Mouse (Mus musculus) thymus, postnatal 4 days (tissue): ENCODE data around the gene Myh9.
"Not testable (repeated sequence)": the region's sequence is repeated elsewhere in the genome, so short reads cannot be mapped to it uniquely, and the experiment has no call there.

Experiments
- DNase-seq: peaks from one replicate; pipeline ENCODE4 v3.0.0; 2021

Myh9 gene

GRCm38 (mm10) chr15:77748414-77748813 is 93.6 kb downstream of the Myh9 start:
- DNase-seq: no peak

GRCm38 (mm10) chr15:77746326-77746725 is 95.6 kb downstream of the Myh9 start:
- DNase-seq: no peak

GRCm38 (mm10) chr15:77745081-77745480 is 96.9 kb downstream of the Myh9 start:
- no peak for DNase-seq

GRCm38 (mm10) chr15:77744632-77745031 is 97.3 kb downstream of the Myh9 start:
- DNase-seq: no peak

GRCm38 (mm10) chr15:77741556-77741955 is 100.4 kb downstream of the Myh9 start:
- DNase-seq: not testable (repeated sequence)

GRCm38 (mm10) chr15:77740511-77741297 is 101.3 kb downstream of the Myh9 start:
- no peak for DNase-seq

GRCm38 (mm10) chr15:77733903-77734302 is 108.1 kb downstream of the Myh9 start:
- not testable (repeated sequence) for DNase-seq

- DNase-seq: not testable (repeated sequence)
Measured at GRCm38 (mm10) chr15:77733380-77733779, 108.6 kb downstream of the Myh9 start.

- not testable (repeated sequence) for DNase-seq
Measured at GRCm38 (mm10) chr15:77732851-77733250, 109.1 kb downstream of the Myh9 start.

GRCm38 (mm10) chr15:77731605-77732004 is 110.4 kb downstream of the Myh9 start:
- no peak for DNase-seq

GRCm38 (mm10) chr15:77728739-77729138 is 113.2 kb downstream of the Myh9 start, which contains the start of gene Apol9b:
Gene Apol9b (plus strand): TSS chr15:77729039.
- DNase-seq: not testable (repeated sequence)

GRCm38 (mm10) chr15:77727745-77728144 is 114.2 kb downstream of the Myh9 start:
- not testable (repeated sequence) for DNase-seq

GRCm38 (mm10) chr15:77727139-77727538 is 114.8 kb downstream of the Myh9 start:
- DNase-seq: not testable (repeated sequence)

GRCm38 (mm10) chr15:77725393-77726020 is 116.5 kb downstream of the Myh9 start:
- DNase-seq: not testable (repeated sequence)

GRCm38 (mm10) chr15:77724208-77724911 is 117.6 kb downstream of the Myh9 start:
- DNase-seq: not testable (repeated sequence)

- DNase-seq: not testable (repeated sequence)
Measured at GRCm38 (mm10) chr15:77721509-77721908, 120.5 kb downstream of the Myh9 start.

GRCm38 (mm10) chr15:77718240-77718639 is 123.7 kb downstream of the Myh9 start:
- DNase-seq: not testable (repeated sequence)
